Mouse (Mus musculus): ENCODE measurements around the gene Hydin.
"Not testable (repeated sequence)": the region's sequence is repeated elsewhere in the genome, so short reads cannot be mapped to it uniquely, and the experiment has no call there.

Gene Hydin

DNA sequence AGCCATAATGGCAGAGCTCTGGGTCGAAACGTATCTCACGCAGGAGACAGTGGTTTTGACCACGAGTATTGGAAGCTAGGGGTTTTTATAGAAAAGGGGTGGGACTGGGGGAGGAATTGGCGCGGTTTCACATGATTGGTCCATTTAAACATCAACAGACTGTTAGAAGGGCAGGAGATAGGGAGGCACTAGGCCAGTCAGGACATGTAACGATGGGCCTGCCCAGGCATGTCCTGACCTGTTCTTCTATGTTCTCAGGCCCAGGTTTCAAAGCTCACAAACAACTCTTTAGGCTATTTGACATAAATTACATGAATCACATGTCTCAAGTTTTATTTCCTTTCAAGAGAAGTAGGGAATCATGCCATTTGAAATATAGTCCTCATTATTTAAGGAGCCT is 255.7 kb downstream of the Hydin start:
- not testable (repeated sequence) for DNase-seq (ENCODE audit: low read depth, low spot score)

DNA sequence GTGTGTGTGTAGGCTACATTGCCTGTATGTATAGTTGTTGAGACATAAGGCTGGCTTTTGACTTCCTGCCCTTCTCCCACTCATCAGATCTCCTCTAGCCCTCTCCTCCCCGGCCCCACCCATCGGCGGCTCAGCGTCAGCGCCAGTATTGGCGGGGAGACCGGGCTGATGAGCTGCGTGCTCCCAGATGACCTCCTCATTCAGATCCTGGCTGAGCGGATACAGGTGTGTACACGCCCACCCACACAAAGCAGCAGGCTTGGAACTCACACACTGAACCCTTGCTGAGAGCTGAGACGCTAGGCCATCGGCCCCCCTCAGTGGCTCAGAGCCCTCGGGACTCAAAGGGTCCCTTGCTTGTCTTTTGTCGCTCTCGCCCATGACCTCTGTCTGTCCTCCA is 256.2 kb downstream of the Hydin start:
- DNase-seq (ENCODE audit: low read depth, low spot score), result no peak

GRCm38 (mm10) chr8:110525229-110525628 is 258.5 kb downstream of the Hydin start:
- DNase-seq (ENCODE audit: low read depth, low spot score), result no peak

DNA sequence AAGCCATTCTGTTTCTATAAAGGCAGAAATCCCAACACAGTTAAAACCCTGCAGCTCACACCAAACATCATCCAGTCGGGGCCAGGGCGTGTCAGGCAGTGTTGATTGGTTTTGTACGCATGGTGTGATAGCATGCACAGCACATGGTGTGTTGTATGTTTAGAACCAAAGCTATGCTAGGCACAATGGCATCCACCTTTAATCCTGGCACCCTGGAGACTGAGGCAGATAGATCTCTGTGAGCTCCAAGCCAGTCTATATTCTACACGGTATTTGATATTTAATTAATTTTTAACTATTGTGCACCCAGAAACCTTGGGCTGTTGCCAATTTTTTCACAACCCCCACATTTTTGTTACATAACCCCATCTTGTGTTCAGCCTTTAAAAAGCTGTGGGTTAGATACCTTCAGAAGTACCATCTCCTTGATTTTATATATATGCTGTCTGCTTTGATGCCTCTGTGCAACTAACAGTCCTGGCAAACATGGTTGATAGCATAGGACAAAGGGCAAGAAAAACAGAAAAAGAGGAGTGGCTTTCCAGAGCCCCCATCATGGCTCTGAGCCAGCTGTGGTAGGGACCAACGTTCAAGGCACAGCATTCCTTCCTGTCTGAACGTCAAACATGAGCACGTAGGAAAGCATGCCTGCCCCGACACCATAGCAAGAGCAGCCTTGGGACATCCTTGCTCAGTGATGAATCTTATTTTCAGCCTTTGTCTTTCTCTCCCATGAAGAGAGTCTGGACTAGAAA is 263.4 kb downstream of the Hydin start:
- DNase-seq (ENCODE audit: low read depth, low spot score), result no peak

GRCm38 (mm10) chr8:110533781-110534180 is 267.0 kb downstream of the Hydin start:
- DNase-seq (ENCODE audit: low read depth, low spot score), result no peak

GRCm38 (mm10) chr8:110537849-110538248 is 271.1 kb downstream of the Hydin start:
- no peak for DNase-seq (ENCODE audit: low read depth, low spot score)

GRCm38 (mm10) chr8:110550343-110550742 is 283.6 kb downstream of the Hydin start:
- DNase-seq (ENCODE audit: low read depth, low spot score), result no peak

GRCm38 (mm10) chr8:110552111-110552510 is 285.3 kb downstream of the Hydin start:
- DNase-seq (ENCODE audit: low read depth, low spot score), result not testable (repeated sequence)

- no peak for DNase-seq (ENCODE audit: low read depth, low spot score)
Observed at GRCm38 (mm10) chr8:110592641-110593040, 325.9 kb downstream of the Hydin start.

DNA sequence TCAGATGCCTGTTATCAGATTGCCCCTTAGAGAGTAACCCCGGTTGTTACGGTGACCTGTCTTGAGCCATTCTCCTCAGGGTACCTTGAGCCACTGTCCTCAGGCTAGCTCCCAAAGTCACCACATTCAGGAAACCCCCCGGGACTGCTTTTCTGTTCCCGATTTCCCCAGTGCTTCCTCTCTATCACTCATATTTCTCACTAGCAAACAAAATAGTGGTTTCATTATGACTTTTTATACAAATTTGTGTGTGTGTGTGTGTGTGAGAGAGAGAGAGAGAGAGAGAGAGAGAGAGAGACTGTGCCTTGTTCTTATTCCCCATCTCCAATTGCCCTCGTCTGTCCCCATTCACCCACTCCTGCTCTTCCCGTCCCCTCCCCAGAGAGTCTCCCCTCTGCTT is 327.4 kb downstream of the Hydin start:
- no peak for DNase-seq (ENCODE audit: low read depth, low spot score)

DNA sequence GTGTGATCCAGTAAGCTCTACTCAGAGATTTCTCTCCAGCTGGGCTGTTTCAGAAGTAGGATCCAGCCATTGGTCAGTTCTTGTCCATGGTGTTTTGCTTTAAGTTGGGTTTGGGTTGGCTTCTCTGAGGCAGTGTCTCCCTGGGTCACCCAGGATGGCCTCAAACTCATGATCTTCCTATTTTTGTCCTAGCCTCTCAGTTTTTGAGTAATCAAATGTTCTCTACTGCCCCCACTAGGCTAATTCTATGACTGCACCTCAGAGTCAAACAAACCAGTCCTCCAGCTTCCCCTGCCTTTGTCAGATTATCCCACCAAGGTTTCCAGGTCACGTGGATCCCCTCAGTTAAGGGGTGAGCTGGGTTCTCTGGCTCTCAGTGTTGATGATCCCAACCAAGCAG is 337.8 kb downstream of the Hydin start:
- DNase-seq (ENCODE audit: low read depth, low spot score), result no peak

- no peak for DNase-seq (ENCODE audit: low read depth, low spot score)
Observed at GRCm38 (mm10) chr8:110605401-110606015, 338.7 kb downstream of the Hydin start.

DNA sequence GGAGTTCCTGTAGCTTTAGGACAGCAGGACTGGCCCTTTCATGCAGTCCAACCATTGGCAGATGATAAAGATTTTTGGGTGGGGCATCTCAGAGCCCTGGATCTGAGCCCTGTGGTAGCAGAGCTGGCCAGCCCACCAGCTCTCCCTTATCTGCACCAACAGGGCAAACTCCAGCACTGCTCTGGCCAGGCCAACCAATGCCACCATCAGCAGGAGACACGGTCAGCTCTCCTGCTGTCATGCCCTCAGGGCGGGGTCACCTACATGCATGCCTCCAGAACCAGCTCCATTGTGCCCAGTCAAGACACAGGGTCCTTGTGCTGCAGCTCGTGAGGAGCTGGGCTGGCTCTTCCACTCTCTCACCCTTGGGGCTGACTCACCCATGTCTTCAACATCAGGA is 349.0 kb downstream of the Hydin start:
- DNase-seq (ENCODE audit: low read depth, low spot score), result no peak

GRCm38 (mm10) chr8:110617801-110618358 is 351.1 kb downstream of the Hydin start:
- DNase-seq (ENCODE audit: low read depth, low spot score), result no peak

DNA sequence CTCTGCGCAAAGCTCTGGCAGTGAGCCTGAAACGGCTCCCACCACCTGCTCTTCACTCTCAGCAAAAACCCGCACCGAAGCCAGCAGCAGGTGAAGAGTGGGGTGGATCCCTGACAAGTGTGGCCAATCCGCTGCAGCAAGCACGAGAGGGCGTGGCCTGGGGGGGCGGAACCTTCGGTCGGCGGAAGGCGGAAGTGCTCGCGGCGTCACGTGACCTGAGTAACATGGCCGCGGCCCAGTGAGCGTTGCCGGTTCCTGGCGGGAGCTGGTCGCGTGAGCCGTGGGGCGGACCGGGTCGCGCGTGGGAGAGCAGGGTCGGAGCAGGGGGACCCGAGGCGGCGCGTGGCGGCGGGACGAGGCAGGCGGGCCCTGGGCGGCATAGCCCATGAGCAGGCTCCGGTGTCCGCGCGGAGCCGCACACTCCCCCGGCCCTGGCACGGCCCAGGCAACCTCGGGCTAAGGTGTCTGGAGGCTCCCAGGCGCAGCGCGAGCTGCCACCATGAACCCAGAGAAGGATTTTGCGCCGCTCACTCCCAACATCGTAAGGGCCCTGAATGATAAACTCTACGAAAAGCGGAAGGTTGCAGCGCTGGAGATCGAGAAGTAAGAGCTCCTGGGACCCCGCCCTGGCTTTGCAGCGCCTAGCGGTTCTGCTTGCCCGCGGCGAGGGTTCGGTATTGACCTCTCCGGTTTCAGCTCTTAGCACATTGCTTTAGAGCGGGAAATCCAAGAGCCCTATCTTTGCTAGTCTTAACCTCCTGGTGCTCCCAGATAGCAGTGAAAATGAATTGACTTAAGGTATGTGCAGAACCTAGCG is 351.8 kb downstream of the Hydin start, which contains the start of gene Vac14:
Vac14 (plus strand) TSS at position 195 of the 817 bp plus-strand sequence.
- peak; percentile 89 for DNase-seq (ENCODE audit: low read depth, low spot score)

- no peak for DNase-seq (ENCODE audit: low read depth, low spot score)
Observed at GRCm38 (mm10) chr8:110619208-110619574, 352.4 kb downstream of the Hydin start.

DNA sequence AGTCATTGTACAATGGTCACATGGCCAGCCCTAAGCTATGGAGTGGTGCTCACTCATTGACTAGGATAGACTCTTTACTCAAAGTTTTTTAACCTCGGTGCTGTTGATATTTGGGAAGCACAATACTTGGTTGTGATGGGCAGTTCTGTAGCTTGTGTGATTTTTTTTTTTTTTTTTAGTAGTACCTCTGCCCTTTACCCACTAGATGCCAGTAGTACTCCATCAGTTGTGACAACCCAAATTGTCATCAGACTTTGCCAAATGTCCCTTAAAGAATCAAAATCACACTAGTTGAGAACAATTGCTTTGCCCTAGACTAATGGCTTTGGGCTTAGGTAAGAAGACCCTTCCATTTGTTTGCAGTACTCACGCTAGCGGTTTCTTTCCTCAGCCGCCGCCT is 353.1 kb downstream of the Hydin start:
- no peak for DNase-seq (ENCODE audit: low read depth, low spot score)

DNA sequence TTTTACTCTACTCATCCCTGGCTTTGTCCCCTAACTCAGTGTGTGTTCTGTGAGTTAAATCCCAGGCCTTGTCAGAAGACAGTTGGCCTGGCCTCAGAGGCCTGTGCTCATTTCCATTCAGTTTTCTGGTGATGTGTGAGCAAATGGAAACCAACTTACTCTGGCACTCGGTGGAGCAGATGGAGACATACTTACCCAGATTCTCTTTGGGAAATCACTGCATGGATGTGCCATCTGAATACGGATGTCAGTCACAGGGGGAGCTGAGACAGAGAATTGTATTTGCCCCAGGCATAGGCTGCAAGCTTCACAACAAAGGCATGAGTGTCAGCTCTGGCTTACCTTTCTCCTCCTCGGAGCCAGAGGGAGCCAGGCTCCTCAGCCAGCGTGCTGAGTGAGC is 359.7 kb downstream of the Hydin start:
- DNase-seq (ENCODE audit: low read depth, low spot score), result no peak

DNA sequence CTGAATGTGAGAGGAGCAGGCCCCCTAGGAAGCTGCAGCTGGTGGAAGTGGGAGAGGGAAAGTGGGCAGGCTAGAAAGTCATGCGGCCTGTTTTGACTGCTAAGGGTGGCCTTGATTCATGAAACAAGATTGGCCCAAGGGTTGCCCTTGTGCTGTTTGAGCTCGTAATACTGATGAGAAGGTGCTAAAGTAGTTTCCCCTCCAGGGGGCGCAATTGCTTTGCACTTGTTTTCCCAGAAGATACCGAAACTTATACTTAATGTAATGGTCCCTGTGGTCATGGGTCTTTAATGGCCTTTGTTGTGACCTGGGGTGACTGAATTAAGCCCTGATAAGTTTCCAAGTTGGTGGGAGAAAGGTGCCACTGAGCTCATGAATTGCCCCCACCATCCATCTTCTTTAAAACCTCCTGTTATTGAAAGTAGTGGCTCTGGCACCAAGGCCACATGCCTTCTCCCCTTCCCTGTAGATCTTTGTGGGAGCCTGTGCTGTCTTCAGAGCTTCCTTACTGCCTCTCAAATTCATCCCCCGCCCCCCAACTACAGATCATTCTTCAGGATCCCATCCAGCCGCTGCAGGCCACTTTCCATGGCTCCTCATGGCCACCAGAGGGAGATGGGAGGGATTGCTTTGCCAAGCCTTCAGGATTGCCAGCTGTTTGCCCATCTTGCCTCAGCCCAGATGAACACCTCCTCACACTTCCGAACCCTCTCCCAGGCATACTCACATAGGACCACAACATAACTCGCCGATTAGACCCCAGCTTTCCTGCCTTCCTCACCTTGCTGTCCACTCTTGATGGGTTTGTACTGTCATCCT is 362.7 kb downstream of the Hydin start:
- DNase-seq (ENCODE audit: low read depth, low spot score), result no peak

DNA sequence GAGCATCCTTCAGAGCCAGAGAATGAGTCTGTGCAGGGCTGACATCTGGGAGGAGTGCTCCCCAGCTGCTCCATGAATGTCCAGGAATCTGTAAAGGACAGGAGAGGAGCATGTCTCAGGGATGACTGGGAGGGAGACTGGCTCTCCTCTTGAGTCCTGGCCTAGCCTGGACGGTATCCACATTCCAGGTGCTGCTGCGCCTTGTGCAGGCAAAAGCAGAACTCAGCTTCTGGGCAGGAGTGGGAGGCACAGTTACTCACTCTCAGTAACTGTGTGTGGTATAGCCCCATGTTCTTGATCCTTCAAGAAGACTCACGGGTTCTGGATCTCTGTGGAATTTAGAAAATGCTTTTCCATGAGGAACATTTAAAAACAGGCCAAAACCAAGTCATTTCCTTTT is 363.3 kb downstream of the Hydin start:
- no peak for DNase-seq (ENCODE audit: low read depth, low spot score)

GRCm38 (mm10) chr8:110630571-110631071 is 363.8 kb downstream of the Hydin start:
- no peak for DNase-seq (ENCODE audit: low read depth, low spot score)

Data from retina, adult 2 months (tissue).